Mouse (Mus musculus): ENCODE measurements around the gene Car11. TPM values are rescaled to one million over a fixed set of nuclear protein-coding genes. Genes with fewer than 3 reads are reported as not detected.

The Car11 gene
- total and polyA plus RNA-seq, 2 experiments from 2014 or later: 1.6 to 2.8 TPM

- no peak for ATAC-seq (ENCODE audit: insufficient read depth, low read depth)
- Histone ChIP-seq H3K27me3 (ENCODE audit: control insufficient read depth, insufficient read depth, low read length) (no peaks in the 10 kb centered on the region), H3K9ac (replicated peaks; ENCODE audit: low read depth, low read length) (peak overlapping the region; percentile 32), H3K36me3 (replicated peaks; ENCODE audit: control insufficient read depth, insufficient read depth, low read length) (peaks cover 39% of the 10 kb centered on the region), H3K27ac (ENCODE audit: low read depth) (peak overlapping the region; percentile 98), H3K4me1 (ENCODE audit: control insufficient read depth, insufficient read depth) (peaks cover 22% of the 10 kb centered on the region), H3K4me2 (ENCODE audit: low read depth, low read length) (peak overlapping the region; percentile 96), H3K9me3 (replicated peaks; ENCODE audit: control insufficient read depth, low read length) (no peaks in the 10 kb centered on the region), H3K4me3 (ENCODE audit: low read depth, low read length) (peak overlapping the region; percentile 77)
- TF ChIP-seq EP300 (IDR thresholded peaks at IDR 0.05; ENCODE audit: low read depth): no peak
- TF ChIP-seq CTCF (IDR thresholded peaks at IDR 0.05; ENCODE audit: low read depth): no peak
- no peak for DNase-seq (ENCODE audit: low spot score)
- WGBS: 43% methylated on average over 13 of the region's 13 CpGs
Measured at GRCm38 (mm10) chr7:45708221-45708761, 8.6 kb downstream of the Car11 start.

DNA sequence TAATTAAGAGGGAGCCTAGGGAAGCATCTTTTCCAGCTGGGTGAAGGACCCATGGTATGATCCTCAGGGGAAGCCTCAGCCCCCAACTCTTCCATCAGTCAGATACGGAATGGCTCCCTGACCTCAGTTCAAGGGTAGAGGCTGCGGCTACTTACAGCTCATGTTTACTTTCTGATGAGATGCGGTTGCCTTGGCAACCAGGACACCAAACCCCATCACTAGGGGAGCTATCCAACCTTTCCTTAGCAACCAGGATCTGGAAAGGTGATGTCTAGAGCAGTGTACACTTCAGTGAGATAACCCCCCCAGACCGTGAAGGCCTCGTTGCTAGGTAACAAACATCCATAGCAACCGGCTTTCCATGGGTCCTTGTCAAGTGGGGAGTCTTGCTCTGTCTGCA lies 9.4 kb downstream of the Car11 start:
- no peak for DNase-seq (ENCODE audit: low spot score)
- no peaks in the 10 kb centered on the region for H3K27me3 ChIP-seq (ENCODE audit: control insufficient read depth, insufficient read depth, low read length)
- no peak overlapping the region; the same call in 1 of the 2 replicates for H3K27ac ChIP-seq (ENCODE audit: low read depth)
- H3K36me3 ChIP-seq (replicated peaks; ENCODE audit: control insufficient read depth, insufficient read depth, low read length): peaks cover 42% of the 10 kb centered on the region
- H3K4me2 ChIP-seq (ENCODE audit: low read depth, low read length): no peak overlapping the region
- no peak for ATAC-seq (ENCODE audit: insufficient read depth, low read depth)
- WGBS: 42% methylated on average over 6 of the region's 6 CpGs
- H3K9ac ChIP-seq (replicated peaks; ENCODE audit: low read depth, low read length): no peak overlapping the region
- H3K4me1 ChIP-seq (ENCODE audit: control insufficient read depth, insufficient read depth): peaks cover 19% of the 10 kb centered on the region
- no peaks in the 10 kb centered on the region for H3K9me3 ChIP-seq (replicated peaks; ENCODE audit: control insufficient read depth, low read length)
- no peak for TF ChIP-seq EP300 (IDR thresholded peaks at IDR 0.05; ENCODE audit: low read depth)
- TF ChIP-seq CTCF (IDR thresholded peaks at IDR 0.05; ENCODE audit: low read depth): no peak
- H3K4me3 ChIP-seq (ENCODE audit: low read depth, low read length): no peak overlapping the region

GRCm38 (mm10) chr7:45709677-45710355 lies 10.2 kb downstream of the Car11 start:
- no peak overlapping the region for H3K4me2 ChIP-seq (ENCODE audit: low read depth, low read length)
- H3K27ac ChIP-seq (ENCODE audit: low read depth): no peak overlapping the region
- no peak overlapping the region for H3K4me3 ChIP-seq (ENCODE audit: low read depth, low read length)
- TF ChIP-seq CTCF (IDR thresholded peaks at IDR 0.05; ENCODE audit: low read depth): no peak
- TF ChIP-seq EP300 (IDR thresholded peaks at IDR 0.05; ENCODE audit: low read depth): no peak
- H3K36me3 ChIP-seq (replicated peaks; ENCODE audit: control insufficient read depth, insufficient read depth, low read length): peaks cover 42% of the 10 kb centered on the region
- H3K9me3 ChIP-seq (replicated peaks; ENCODE audit: control insufficient read depth, low read length): no peaks in the 10 kb centered on the region
- DNase-seq (ENCODE audit: low spot score) (no peak), ATAC-seq (ENCODE audit: insufficient read depth, low read depth) (no peak)
- H3K4me1 ChIP-seq (ENCODE audit: control insufficient read depth, insufficient read depth): peaks cover 24% of the 10 kb centered on the region
- 60% methylated on average over 14 of the region's 14 CpGs for WGBS
- H3K9ac ChIP-seq (replicated peaks; ENCODE audit: low read depth, low read length): no peak overlapping the region
- H3K27me3 ChIP-seq (ENCODE audit: control insufficient read depth, insufficient read depth, low read length): no peaks in the 10 kb centered on the region

DNA sequence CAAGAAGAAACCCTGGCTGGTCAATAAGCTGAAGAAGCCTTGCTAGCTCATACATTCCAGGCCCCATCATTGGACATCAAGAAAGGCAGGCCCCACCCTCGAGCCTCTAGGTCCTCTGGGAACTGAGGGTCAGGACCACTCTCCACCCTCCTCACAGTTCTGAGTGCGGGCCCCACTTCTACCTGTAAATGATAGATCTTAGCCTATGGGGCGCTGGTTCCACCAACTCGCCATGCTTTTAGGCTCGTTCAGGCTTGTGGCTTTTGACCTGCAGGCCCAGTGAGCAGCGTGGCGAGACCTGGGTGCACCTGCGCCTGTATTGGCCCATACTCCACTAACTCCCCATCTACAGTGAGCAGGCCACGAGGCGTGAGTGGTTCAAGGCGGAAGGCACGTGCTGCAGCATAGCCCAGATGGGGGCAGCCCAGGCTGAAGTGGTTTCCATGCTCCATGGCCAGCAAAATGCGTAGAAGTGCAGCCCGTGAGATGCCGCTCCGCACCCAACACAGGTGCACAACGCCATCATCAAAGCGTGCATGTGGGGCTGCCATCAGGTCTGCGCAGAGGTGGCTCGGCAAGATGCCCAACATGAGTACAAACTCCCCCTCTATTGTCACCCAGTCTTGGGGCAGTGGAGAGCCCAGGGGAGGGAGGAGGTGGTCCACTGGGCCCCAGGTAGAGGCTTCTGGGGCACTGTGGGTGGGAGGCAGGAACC lies 11.0 kb downstream of the Car11 start:
- H3K27me3 ChIP-seq (ENCODE audit: control insufficient read depth, insufficient read depth, low read length): no peaks in the 10 kb centered on the region
- H3K27ac ChIP-seq (ENCODE audit: low read depth): no peak overlapping the region
- no peak overlapping the region for H3K4me3 ChIP-seq (ENCODE audit: low read depth, low read length)
- peaks cover 42% of the 10 kb centered on the region for H3K36me3 ChIP-seq (replicated peaks; ENCODE audit: control insufficient read depth, insufficient read depth, low read length)
- H3K4me1 ChIP-seq (ENCODE audit: control insufficient read depth, insufficient read depth): peaks cover 28% of the 10 kb centered on the region
- WGBS: 88% methylated on average over 20 of the region's 20 CpGs
- H3K9ac ChIP-seq (replicated peaks; ENCODE audit: low read depth, low read length): no peak overlapping the region
- no peak overlapping the region for H3K4me2 ChIP-seq (ENCODE audit: low read depth, low read length)
- no peaks in the 10 kb centered on the region for H3K9me3 ChIP-seq (replicated peaks; ENCODE audit: control insufficient read depth, low read length)
- TF ChIP-seq CTCF (IDR thresholded peaks at IDR 0.05; ENCODE audit: low read depth): no peak
- TF ChIP-seq EP300 (IDR thresholded peaks at IDR 0.05; ENCODE audit: low read depth): no peak
- no peak for ATAC-seq (ENCODE audit: insufficient read depth, low read depth)
- DNase-seq (ENCODE audit: low spot score): no peak

- no peak for ATAC-seq (ENCODE audit: insufficient read depth, low read depth)
- DNase-seq (ENCODE audit: low spot score): no peak
- Histone ChIP-seq H3K27ac (ENCODE audit: low read depth) (no peak overlapping the region), H3K4me2 (ENCODE audit: low read depth, low read length) (no peak overlapping the region), H3K9ac (replicated peaks; ENCODE audit: low read depth, low read length) (no peak overlapping the region), H3K36me3 (replicated peaks; ENCODE audit: control insufficient read depth, insufficient read depth, low read length) (peaks cover 42% of the 10 kb centered on the region), H3K27me3 (ENCODE audit: control insufficient read depth, insufficient read depth, low read length) (no peaks in the 10 kb centered on the region), H3K4me3 (ENCODE audit: low read depth, low read length) (no peak overlapping the region), H3K9me3 (replicated peaks; ENCODE audit: control insufficient read depth, low read length) (no peaks in the 10 kb centered on the region), H3K4me1 (ENCODE audit: control insufficient read depth, insufficient read depth) (peaks cover 36% of the 10 kb centered on the region)
- TF ChIP-seq EP300 (IDR thresholded peaks at IDR 0.05; ENCODE audit: low read depth): no peak
- TF ChIP-seq CTCF (IDR thresholded peaks at IDR 0.05; ENCODE audit: low read depth): no peak
- 86% methylated on average over 24 of the region's 24 CpGs for WGBS
Measured at GRCm38 (mm10) chr7:45711316-45712021, 11.8 kb downstream of the Car11 start.

Data from heart, postnatal 0 days (tissue).